Mouse (Mus musculus) forebrain, embryonic 16.5 days (tissue): ENCODE data around the gene Kctd13. TPM values are rescaled to one million over a fixed set of nuclear protein-coding genes. Genes with fewer than 3 reads are reported as not detected.
A peak's percentile ranks its signal among the peaks of the same experiment; 100 is the strongest.

ENCODE experiments used
- ATAC-seq: fragments of 200-750 bp; cut with Nextera tagmentation; 2 replicates; pipeline ENCODE4 v1.8.0; 2017; ENCODE audit warnings: mild to moderate bottlenecking, moderate library complexity
- H3K27ac ChIP-seq: fragments of 300-500 bp; sonication (generic); 2 replicates; pipeline ENCODE4 v1.5.1; 2014; ENCODE audit warnings: low read length, control low read depth
- H3K27me3 ChIP-seq: fragments of 300-500 bp; sonication (generic); replicated peaks from 2 replicates; pipeline ENCODE4 v1.6.1; 2014; ENCODE audit warnings: low read length; ENCODE audit not compliant: control insufficient read depth, insufficient read depth
- H3K36me3 ChIP-seq: fragments of 300-500 bp; sonication (generic); 2 replicates; pipeline ENCODE4 v1.6.1; 2014; ENCODE audit not compliant: control insufficient read depth, insufficient read depth
- H3K4me1 ChIP-seq: fragments of 300-500 bp; sonication (generic); replicated peaks from 2 replicates; pipeline ENCODE4 v1.6.1; 2014; ENCODE audit warnings: low read length; ENCODE audit not compliant: control insufficient read depth, insufficient read depth
- H3K4me2 ChIP-seq: fragments of 300-500 bp; sonication (generic); 2 replicates; pipeline ENCODE4 v1.6.1; 2014; ENCODE audit warnings: mild to moderate bottlenecking, low read length, control low read depth
- H3K4me3 ChIP-seq: fragments of 300-500 bp; sonication (generic); replicated peaks from 2 replicates; pipeline ENCODE4 v1.5.1; 2014; ENCODE audit warnings: mild to moderate bottlenecking, low read length, control low read depth
- H3K9ac ChIP-seq: fragments of 300-500 bp; sonication (generic); replicated peaks from 2 replicates; pipeline ENCODE4 v1.6.1; 2014; ENCODE audit warnings: low read depth, low read length, control low read depth
- H3K9me3 ChIP-seq: fragments of 300-500 bp; sonication (generic); 2 replicates; pipeline ENCODE4 v1.6.1; 2016; ENCODE audit warnings: low read length; ENCODE audit not compliant: control insufficient read depth
- WGBS: fragments of 180-500 bp; shearing (Covaris S2); extraction: QIAGEN DNeasy Blood & Tissue Kit; methylation state at CpG from one replicate; pipeline ENCODE4 v1.1.7; 2014; 5-methylcytosine and 5-hydroxymethylcytosine counted together
- polyA plus RNA-seq: library from polyadenylated mRNA; unstranded; fragments of >200 nt; fragmentation: Nextera tagmentation; extraction: Ambion mirVana; gene quantifications from 2 replicates; pipeline ENCODE4 v1.2.1, GENCODE M21; 2015

The Kctd13 gene
- polyA plus RNA-seq, 1 experiment from 2014 or later: 131 TPM

GRCm38 (mm10) chr7:126967361-126967760, 38.7 kb downstream of the Kctd13 start:
- H3K4me2 ChIP-seq: no peak overlapping the region
- WGBS: 62% methylated on average over 6 of the region's 6 CpGs
- H3K9me3 ChIP-seq: no peaks in the 10 kb centered on the region
- peaks cover 16% of the 10 kb centered on the region for H3K36me3 ChIP-seq
- no peak overlapping the region for H3K9ac ChIP-seq
- 0 out of 2 replicates have a peak, but pooled peaks cover 1% of the 10 kb centered on the region for H3K27me3 ChIP-seq
- no peak overlapping the region for H3K27ac ChIP-seq
- no peak for ATAC-seq
- H3K4me3 ChIP-seq: no peak overlapping the region
- no peaks in the 10 kb centered on the region for H3K4me1 ChIP-seq

GRCm38 (mm10) chr7:126975493-126975892, 46.8 kb downstream of the Kctd13 start:
- no peak overlapping the region; the same call in 1 of the 2 replicates for H3K27ac ChIP-seq
- H3K36me3 ChIP-seq: peaks cover 19% of the 10 kb centered on the region
- H3K9ac ChIP-seq: peak overlapping the region; percentile 11; the same call in 1 of the 2 replicates
- no peaks in the 10 kb centered on the region for H3K27me3 ChIP-seq
- peak overlapping the region; percentile 49 for H3K4me2 ChIP-seq
- H3K4me3 ChIP-seq: peak overlapping the region; percentile 78
- H3K4me1 ChIP-seq: peaks cover 15% of the 10 kb centered on the region
- no peaks in the 10 kb centered on the region for H3K9me3 ChIP-seq
- ATAC-seq: no peak
- WGBS: 9% methylated on average over 8 of the region's 8 CpGs

GRCm38 (mm10) chr7:126975893-126975949, 47.0 kb downstream of the Kctd13 start, which contains the start of gene Cdipt:
Cdipt (plus strand) TSS chr7:126975914.
- Histone ChIP-seq H3K9me3 (no peaks in the 10 kb centered on the region), H3K36me3 (peaks cover 18% of the 10 kb centered on the region), H3K4me2 (peak within 1 kb of the TSS; percentile 92), H3K4me1 (peaks cover 15% of the 10 kb centered on the region), H3K9ac (peak within 1 kb of the TSS; percentile 95), H3K4me3 (peak within 1 kb of the TSS; percentile 78), H3K27ac (peak within 1 kb of the TSS; percentile 99), H3K27me3 (no peaks in the 10 kb centered on the region)
- 0% methylated on average over 1 of the region's 1 CpGs for WGBS
- no peak for ATAC-seq

GRCm38 (mm10) chr7:126975950-126976866, 47.5 kb downstream of the Kctd13 start, which contains the start of gene Cdiptos:
Cdiptos (minus strand) TSS chr7:126976098.
- peak; percentile 98 for ATAC-seq
- Histone ChIP-seq H3K4me2 (peak within 1 kb of the TSS; percentile 92), H3K9ac (peak within 1 kb of the TSS; percentile 95), H3K4me3 (peak within 1 kb of the TSS; percentile 78), H3K4me1 (peaks cover 15% of the 10 kb centered on the region), H3K27me3 (no peaks in the 10 kb centered on the region), H3K9me3 (no peaks in the 10 kb centered on the region), H3K27ac (peak within 1 kb of the TSS; percentile 99), H3K36me3 (peaks cover 14% of the 10 kb centered on the region)
- WGBS: 0% methylated on average over 55 of the region's 55 CpGs

GRCm38 (mm10) chr7:126976878-126977459, 48.3 kb downstream of the Kctd13 start:
- 31% methylated on average over 14 of the region's 14 CpGs for WGBS
- Histone ChIP-seq H3K27me3 (no peaks in the 10 kb centered on the region), H3K27ac (no peak overlapping the region), H3K9me3 (no peaks in the 10 kb centered on the region), H3K9ac (peak overlapping the region; percentile 95), H3K4me3 (peak overlapping the region; percentile 78), H3K4me1 (peaks cover 15% of the 10 kb centered on the region), H3K36me3 (peaks cover 12% of the 10 kb centered on the region), H3K4me2 (peak overlapping the region; percentile 92)
- ATAC-seq: no peak

- 90% methylated on average over 6 of the region's 6 CpGs for WGBS
These were observed 50.2 kb downstream of the Kctd13 start for GRCm38 (mm10) chr7:126978841-126979240.

GRCm38 (mm10) chr7:126981601-126982000, 52.9 kb downstream of the Kctd13 start:
- no peak overlapping the region for H3K9ac ChIP-seq
- peaks cover 9% of the 10 kb centered on the region; the same call in 1 of the 2 replicates for H3K36me3 ChIP-seq
- WGBS: 80% methylated on average over 2 of the region's 2 CpGs
- H3K27ac ChIP-seq: no peak overlapping the region
- no peak for ATAC-seq
- no peaks in the 10 kb centered on the region for H3K27me3 ChIP-seq
- no peak overlapping the region for H3K4me3 ChIP-seq
- H3K4me1 ChIP-seq: peaks cover 10% of the 10 kb centered on the region
- H3K4me2 ChIP-seq: no peak overlapping the region
- H3K9me3 ChIP-seq: no peaks in the 10 kb centered on the region

More at GRCm38 (mm10) chr7:126978841-126979240, 50.2 kb downstream of the Kctd13 start:
- H3K4me1 ChIP-seq: peaks cover 15% of the 10 kb centered on the region
- no peak overlapping the region for H3K9ac ChIP-seq
- no peak overlapping the region for H3K27ac ChIP-seq
- H3K9me3 ChIP-seq: no peaks in the 10 kb centered on the region
- H3K4me3 ChIP-seq: no peak overlapping the region
- H3K27me3 ChIP-seq: no peaks in the 10 kb centered on the region
- H3K36me3 ChIP-seq: peaks cover 9% of the 10 kb centered on the region; the same call in 1 of the 2 replicates
- ATAC-seq: no peak
- H3K4me2 ChIP-seq: no peak overlapping the region

- H3K9ac ChIP-seq: no peak overlapping the region
- H3K9me3 ChIP-seq: no peaks in the 10 kb centered on the region
- no peak for ATAC-seq
- H3K4me2 ChIP-seq: no peak overlapping the region
- WGBS: 97% methylated on average over 4 of the region's 4 CpGs
- peaks cover 9% of the 10 kb centered on the region; the same call in 1 of the 2 replicates for H3K36me3 ChIP-seq
- no peaks in the 10 kb centered on the region for H3K27me3 ChIP-seq
- peaks cover 7% of the 10 kb centered on the region for H3K4me1 ChIP-seq
- H3K4me3 ChIP-seq: no peak overlapping the region
- H3K27ac ChIP-seq: no peak overlapping the region
These were observed 53.4 kb downstream of the Kctd13 start for GRCm38 (mm10) chr7:126982054-126982453.

- ATAC-seq: no peak
- Histone ChIP-seq H3K27ac (no peak overlapping the region), H3K9me3 (no peaks in the 10 kb centered on the region), H3K36me3 (peaks cover 9% of the 10 kb centered on the region; the same call in 1 of the 2 replicates), H3K4me3 (no peak overlapping the region), H3K9ac (no peak overlapping the region), H3K4me2 (no peak overlapping the region), H3K27me3 (no peaks in the 10 kb centered on the region), H3K4me1 (no peaks in the 10 kb centered on the region)
- 79% methylated on average over 7 of the region's 7 CpGs for WGBS
These were observed 54.4 kb downstream of the Kctd13 start for GRCm38 (mm10) chr7:126983113-126983512.
